ENCODE assay signal across 26 mouse cellular contexts in the genomic region with DNA sequence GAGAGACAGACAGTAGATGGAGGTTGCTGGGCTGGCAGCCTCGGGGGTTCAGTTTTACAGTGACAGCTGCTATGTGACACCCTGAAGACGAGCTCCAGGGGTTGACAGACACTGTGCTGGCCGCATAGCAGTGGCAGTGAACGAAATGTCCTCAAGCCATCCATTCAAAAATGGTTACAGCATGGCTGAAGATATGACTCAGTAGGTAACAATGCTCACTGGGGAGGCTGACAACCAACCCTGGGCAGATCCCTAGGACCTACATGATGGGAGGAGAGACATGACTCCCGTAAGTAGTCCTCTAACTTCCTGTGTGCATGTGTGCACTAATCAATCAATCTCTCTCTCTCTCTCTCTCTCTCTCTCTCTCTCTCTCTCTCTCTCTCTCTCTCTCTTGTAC.
"Had no signal": no experiment of that assay in that cellular context is flagged by ENCODE, and none has a peak within 500 bp of the region (broad histone marks: within the 10 kb centered on the region; RNA-seq: fewer than 3 reads in every experiment).

No protein-coding gene starts in this region.

- H3K27me3 ChIP-seq: heart, embryonic 12.5 days; hindbrain, embryonic 13.5 days; hindbrain, embryonic 15.5 days; kidney, embryonic 15.5 days; limb, embryonic 12.5 days had no signal

- ATAC-seq: hindbrain, postnatal 0 days; intestine, embryonic 16.5 days had no signal

- H3K9ac ChIP-seq: heart, embryonic 12.5 days; hindbrain, embryonic 13.5 days; hindbrain, embryonic 15.5 days; kidney, embryonic 15.5 days; limb, embryonic 12.5 days; liver, embryonic 13.5 days had no signal

- DNase-seq: gastrocnemius, adult 2 months; gastrocnemius, postnatal 10 days; gastrocnemius, postnatal 25 days; heart, adult 18-20 months; heart, postnatal 14 days; heart, postnatal 36 days; kidney, adult 11 months; kidney, adult 2 months; kidney, adult 9 months; kidney, postnatal 14 days; kidney, postnatal 36 days; layer of hippocampus, adult 9-11 months; layer of hippocampus, postnatal 36 days; liver; liver, embryonic 13.5 days had no signal

- H3K4me3 ChIP-seq: gastrocnemius, adult 2 months; heart, embryonic 10.5 days; heart, embryonic 12.5 days; hindbrain, embryonic 13.5 days; hindbrain, embryonic 15.5 days; kidney, embryonic 15.5 days; limb, embryonic 10.5 days; limb, embryonic 12.5 days; liver, embryonic 13.5 days had no signal

- H3K27ac ChIP-seq: gastrocnemius, adult 2 months; heart, embryonic 10.5 days; hindbrain, embryonic 13.5 days; hindbrain, embryonic 15.5 days; hindbrain, postnatal 0 days; kidney, embryonic 15.5 days; kidney, postnatal 0 days; limb, embryonic 10.5 days; limb, embryonic 12.5 days; liver, embryonic 13.5 days had no signal

- H3K36me3 ChIP-seq: heart, embryonic 10.5 days; heart, embryonic 12.5 days; hindbrain, embryonic 13.5 days; hindbrain, embryonic 15.5 days; kidney, embryonic 15.5 days; limb, embryonic 10.5 days; limb, embryonic 12.5 days; liver, embryonic 13.5 days had no signal

- H3K9me3 ChIP-seq: heart, embryonic 10.5 days; hindbrain, embryonic 13.5 days; hindbrain, embryonic 15.5 days; kidney, embryonic 15.5 days; limb, embryonic 10.5 days; limb, embryonic 12.5 days; liver, embryonic 13.5 days had no signal

- H3K4me2 ChIP-seq: heart, embryonic 12.5 days; hindbrain, embryonic 13.5 days; hindbrain, embryonic 15.5 days; kidney, embryonic 15.5 days; limb, embryonic 12.5 days; liver, embryonic 11.5 days; liver, embryonic 13.5 days had no signal
